Mouse (Mus musculus) brain, embryonic 14.5 days (tissue): ENCODE data around the gene Cym.

Experiments used
- CTCF ChIP-seq: fragments of 200-500 bp; IDR thresholded peaks from 2 replicates; pipeline ENCODE4 v1.5.1; 2012; ENCODE audit warnings: inconsistent platforms, mild to moderate bottlenecking, moderate library complexity, borderline replicate concordance; ENCODE audit not compliant: insufficient read depth, insufficient read length; ENCODE audit errors: extremely low read depth
- POLR2A ChIP-seq: fragments of 200-500 bp; IDR thresholded peaks from 2 replicates; pipeline ENCODE4 v1.6.1; 2012; ENCODE audit warnings: mild to moderate bottlenecking, inconsistent platforms, borderline replicate concordance; ENCODE audit not compliant: poor library complexity, insufficient read depth, insufficient read length, severe bottlenecking; ENCODE audit errors: extremely low read depth

- peak; percentile 81; the same call in 1 of the 2 replicates for TF ChIP-seq CTCF
- no peak for TF ChIP-seq POLR2A
Observed at GRCm38 (mm10) chr3:107205994-107206393, 15.5 kb downstream of the Cym start.
